In genomic region chr12:3366190-3366956, GRCm38 (mm10) we compare ENCODE assay signal across 8 mouse cellular contexts. TPM values are rescaled to one million over a fixed set of nuclear protein-coding genes. Genes with fewer than 3 reads are reported as not detected.
A peak's percentile ranks its signal among the peaks of the same experiment; 100 is the strongest.
DNase-seq lines count a peak whose midpoint lies in the region; ATAC-seq and TF ChIP-seq lines count a peak whose summit lies in the region.

No protein-coding gene starts in this region.

- no peaks in the 10 kb centered on the region for H3K27me3 ChIP-seq in heart, postnatal 0 days (ENCODE audit: control insufficient read depth, insufficient read depth, low read length)
- no peaks in the 10 kb centered on the region for H3K27me3 ChIP-seq in embryonic facial prominence, embryonic 11.5 days (ENCODE audit: control insufficient read depth, insufficient read depth, low read length)
- H3K27me3 ChIP-seq in hindbrain, embryonic 13.5 days = no peaks in the 10 kb centered on the region
- H3K27me3 ChIP-seq in midbrain, embryonic 13.5 days = no peaks in the 10 kb centered on the region

- no peak overlapping the region for H3K27ac ChIP-seq in heart, postnatal 0 days (ENCODE audit: low read depth)
- no peak overlapping the region for H3K27ac ChIP-seq in embryonic facial prominence, embryonic 11.5 days (replicated peaks; ENCODE audit: low read depth, low read length)
- peak overlapping the region; percentile 98 for H3K27ac ChIP-seq in hindbrain, embryonic 13.5 days
- peak overlapping the region; percentile 98 for H3K27ac ChIP-seq in midbrain, embryonic 13.5 days

- no peaks in the 10 kb centered on the region for H3K9me3 ChIP-seq in heart, postnatal 0 days (replicated peaks; ENCODE audit: control insufficient read depth, low read length)
- H3K9me3 ChIP-seq in embryonic facial prominence, embryonic 11.5 days (replicated peaks; ENCODE audit: control insufficient read depth, low read length) = no peaks in the 10 kb centered on the region; the same call in 1 of the 2 replicates
- H3K9me3 ChIP-seq in hindbrain, embryonic 13.5 days = peaks cover 4% of the 10 kb centered on the region; the same call in 1 of the 2 replicates
- peaks cover 2% of the 10 kb centered on the region; the same call in 1 of the 2 replicates for H3K9me3 ChIP-seq in midbrain, embryonic 13.5 days

- H3K36me3 ChIP-seq in heart, postnatal 0 days (replicated peaks; ENCODE audit: control insufficient read depth, insufficient read depth, low read length) = no peaks in the 10 kb centered on the region
- peaks cover 3% of the 10 kb centered on the region for H3K36me3 ChIP-seq in embryonic facial prominence, embryonic 11.5 days (replicated peaks; ENCODE audit: control insufficient read depth, insufficient read depth, low read depth, low read length)
- H3K36me3 ChIP-seq in hindbrain, embryonic 13.5 days = peaks cover 17% of the 10 kb centered on the region
- H3K36me3 ChIP-seq in midbrain, embryonic 13.5 days = peaks cover 17% of the 10 kb centered on the region

- WGBS in heart, postnatal 0 days = 64% methylated on average over 22 of the region's 22 CpGs
- 62% methylated on average over 22 of the region's 22 CpGs for WGBS in embryonic facial prominence, embryonic 11.5 days
- 63% methylated on average over 22 of the region's 22 CpGs for WGBS in hindbrain, embryonic 13.5 days
- 64% methylated on average over 22 of the region's 22 CpGs for WGBS in midbrain, embryonic 13.5 days

- TF ChIP-seq EP300 in heart, postnatal 0 days (IDR thresholded peaks at IDR 0.05; ENCODE audit: low read depth) = no peak

- intact Hi-C loops in left cerebral cortex, postnatal 14 days (cut with DNase I) = loop anchor here (10.0 kb wide), 1 partner anchor 272 kb away; no protein-coding TSS in a partner anchor

- H3K4me2 ChIP-seq in heart, postnatal 0 days (ENCODE audit: low read depth, low read length) = peak overlapping the region; percentile 100
- peak overlapping the region; percentile 59 for H3K4me2 ChIP-seq in embryonic facial prominence, embryonic 11.5 days (ENCODE audit: low read depth, low read length)
- peak overlapping the region; percentile 87 for H3K4me2 ChIP-seq in hindbrain, embryonic 13.5 days
- H3K4me2 ChIP-seq in midbrain, embryonic 13.5 days (replicated peaks) = peak overlapping the region; percentile 75

- no peak for TF ChIP-seq CTCF in heart, postnatal 0 days (IDR thresholded peaks at IDR 0.05; ENCODE audit: low read depth)

- no peak for ATAC-seq in heart, postnatal 0 days (ENCODE audit: insufficient read depth, low read depth)
- no peak for ATAC-seq in embryonic facial prominence, embryonic 11.5 days (replicated peaks; ENCODE audit: insufficient number of reproducible peaks, low FRiP score, low TSS enrichment, low read depth)
- ATAC-seq in hindbrain, embryonic 13.5 days (ENCODE audit: low FRiP score) = peak; percentile 12
- peak; percentile 22 for ATAC-seq in midbrain, embryonic 13.5 days

- DNase-seq in heart, postnatal 0 days (ENCODE audit: low spot score) = no peak
- no peak for DNase-seq in heart, adult 8-10 months (ENCODE audit: low spot score)
- DNase-seq in embryonic facial prominence, embryonic 11.5 days (ENCODE audit: low spot score) = no peak
- DNase-seq in retina, postnatal 1 day = no peak
- DNase-seq in left cerebral cortex, postnatal 14 days (ENCODE audit: low spot score in 2 of 2) = no peak
- no peak for DNase-seq in thymus, postnatal 10 days (ENCODE audit: low spot score in 2 of 2)

- H3K9ac ChIP-seq in heart, postnatal 0 days (replicated peaks; ENCODE audit: low read depth, low read length) = no peak overlapping the region
- peak overlapping the region; percentile 84 for H3K9ac ChIP-seq in embryonic facial prominence, embryonic 11.5 days (replicated peaks; ENCODE audit: low read length)
- peak overlapping the region; percentile 99 for H3K9ac ChIP-seq in hindbrain, embryonic 13.5 days
- H3K9ac ChIP-seq in midbrain, embryonic 13.5 days (replicated peaks) = peak overlapping the region; percentile 98

- H3K4me3 ChIP-seq in heart, postnatal 0 days (ENCODE audit: low read depth, low read length) = peak overlapping the region; percentile 96
- peak overlapping the region; percentile 67 for H3K4me3 ChIP-seq in embryonic facial prominence, embryonic 11.5 days (ENCODE audit: low read depth, low read length)
- H3K4me3 ChIP-seq in hindbrain, embryonic 13.5 days = peak overlapping the region; percentile 88
- peak overlapping the region; percentile 76 for H3K4me3 ChIP-seq in midbrain, embryonic 13.5 days (replicated peaks)

- peaks cover 11% of the 10 kb centered on the region; the same call in 1 of the 2 replicates for H3K4me1 ChIP-seq in heart, postnatal 0 days (ENCODE audit: control insufficient read depth, insufficient read depth)
- H3K4me1 ChIP-seq in embryonic facial prominence, embryonic 11.5 days (ENCODE audit: control insufficient read depth, insufficient read depth, low read length) = no peaks in the 10 kb centered on the region
- H3K4me1 ChIP-seq in hindbrain, embryonic 13.5 days (replicated peaks) = peaks cover 62% of the 10 kb centered on the region
- peaks cover 57% of the 10 kb centered on the region for H3K4me1 ChIP-seq in midbrain, embryonic 13.5 days (replicated peaks)

RNA-seq across cellular contexts. Expression of gene Kif3c, which starts 1.4 kb away (rescaled TPM):
- 4.3 and 8.3 TPM in 2 replicates for total RNA-seq in heart, postnatal 0 days (2014; rRNA removed; ENCODE audit: low replicate concordance)
- polyA plus RNA-seq in heart, postnatal 0 days (2015; fragmentation: Nextera tagmentation; extraction: Ambion mirVana) = 2.4 and 2.9 TPM in 2 replicates
- 1 to 10 TPM; 5.9 to 6.9 (median 6.3) TPM for total RNA-seq in heart, adult 8-10 months (2022)
- polyA plus RNA-seq in embryonic facial prominence, embryonic 11.5 days (2014; fragmentation: Nextera tagmentation; extraction: Ambion mirVana) = 16.1 and 17.1 TPM in 2 replicates
- 77.8 and 80.7 TPM in 2 replicates for polyA plus RNA-seq in hindbrain, embryonic 13.5 days (2015; fragmentation: Nextera tagmentation; extraction: Ambion mirVana)
- 77.4 and 77.9 TPM in 2 replicates for polyA plus RNA-seq in midbrain, embryonic 13.5 days (2015; fragmentation: Nextera tagmentation; extraction: Ambion mirVana)
- total RNA-seq in left cerebral cortex, postnatal 14 days (2021) = 100 to 1,000 TPM; 210 to 212 TPM

RNA-seq across cellular contexts. Expression of gene Rab10, which starts 56.6 kb away (rescaled TPM):
- 91.4 and 113 TPM in 2 replicates for total RNA-seq in heart, postnatal 0 days (2014; rRNA removed; ENCODE audit: low replicate concordance)
- polyA plus RNA-seq in heart, postnatal 0 days (2015; fragmentation: Nextera tagmentation; extraction: Ambion mirVana) = 54.9 and 56.2 TPM in 2 replicates
- 100 to 1,000 TPM; 114 to 129 (median 122) TPM for total RNA-seq in heart, adult 8-10 months (2022)
- 97.2 and 107 TPM in 2 replicates for polyA plus RNA-seq in embryonic facial prominence, embryonic 11.5 days (2014; fragmentation: Nextera tagmentation; extraction: Ambion mirVana)
- 136 and 138 TPM in 2 replicates for polyA plus RNA-seq in hindbrain, embryonic 13.5 days (2015; fragmentation: Nextera tagmentation; extraction: Ambion mirVana)
- 119 and 128 TPM in 2 replicates for polyA plus RNA-seq in midbrain, embryonic 13.5 days (2015; fragmentation: Nextera tagmentation; extraction: Ambion mirVana)
- total RNA-seq in left cerebral cortex, postnatal 14 days (2021) = 100 to 1,000 TPM; 168 to 172 TPM

Comparison
In these comparisons a context has a peak if more than half of its experiments do, and no peak if none do; other contexts are left out.
1. ATAC-seq: peak in hindbrain, embryonic 13.5 days (single experiment) and midbrain, embryonic 13.5 days (single experiment); none in heart, postnatal 0 days (single experiment) and embryonic facial prominence, embryonic 11.5 days (single experiment).
2. H3K27ac ChIP-seq: peak in hindbrain, embryonic 13.5 days (single experiment) and midbrain, embryonic 13.5 days (single experiment); none in heart, postnatal 0 days (single experiment) and embryonic facial prominence, embryonic 11.5 days (single experiment).
3. Peak in every context shown above with its lines, with median percentiles within 50 percentile points of each other: H3K4me2 ChIP-seq and H3K4me3 ChIP-seq.